Mouse (Mus musculus) neural tube, embryonic 12.5 days (tissue): ENCODE results near the gene Atp6v1e1. TPM values are rescaled to one million over a fixed set of nuclear protein-coding genes. Genes with fewer than 3 reads are reported as not detected.

Experiments used
- microRNA-seq: library from miRNA; unstranded; fragments of <30 nt; microRNA quantifications from one replicate; pipeline ENCODE4, GENCODE M21; 2017
- polyA plus RNA-seq: library from polyadenylated mRNA; unstranded; fragments of >200 nt; fragmentation: Nextera tagmentation; extraction: Ambion mirVana; gene quantifications from 2 replicates; pipeline ENCODE4 v1.2.1, GENCODE M21; 2016

Atp6v1e1 gene
- polyA plus RNA-seq, 1 experiment from 2014 or later: 225 TPM

Small RNAs within 50 kb of the gene (microRNA-seq; reads per million reads assigned to microRNA genes)
- not detected for gene Gm25193

Other genes with a start within 250 kb of the Atp6v1e1 start
- gene Cecr2, start 156.4 kb downstream of the Atp6v1e1 start, polyA plus RNA-seq: 17.8 and 17.9 TPM in 2 replicates
- gene Slc25a18, start 49.2 kb downstream of the Atp6v1e1 start, polyA plus RNA-seq: 3.6 and 3.7 TPM in 2 replicates
- gene Bcl2l13, start 13.4 kb upstream of the Atp6v1e1 start, polyA plus RNA-seq: 33.7 and 42.2 TPM in 2 replicates
- gene Bid, start 94.1 kb upstream of the Atp6v1e1 start, polyA plus RNA-seq: 20.0 and 21.0 TPM in 2 replicates